Mouse (Mus musculus): ENCODE measurements around the gene Tex37.

Gene Tex37

DNA sequence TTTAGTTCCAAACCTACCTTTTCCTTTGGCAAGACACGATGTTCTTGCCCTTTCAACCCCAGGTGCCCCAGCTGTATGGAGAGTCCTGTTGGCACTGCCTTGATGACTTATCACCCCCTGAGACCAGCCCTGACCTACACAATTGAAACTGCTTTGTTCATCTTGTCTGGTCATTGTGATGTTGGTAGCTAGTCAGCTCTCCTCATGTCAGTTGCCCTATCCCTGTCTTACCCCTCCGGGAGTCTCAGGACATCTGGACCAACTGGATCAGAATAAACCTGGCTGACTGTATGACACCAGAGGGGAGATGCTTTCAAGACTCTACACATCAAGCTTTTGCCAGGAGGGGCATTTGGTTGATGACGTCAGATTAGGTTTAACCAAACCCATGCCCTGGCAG lies at the start of gene Tex37:
Gene Tex37, minus strand, starts transcription at position 101 of the 400 bp plus-strand sequence.
- DNase-seq = no peak

GRCm38 (mm10) chr6:70968291-70968690 lies 49.6 kb upstream of the Tex37 start:
- no peak for DNase-seq

DNA sequence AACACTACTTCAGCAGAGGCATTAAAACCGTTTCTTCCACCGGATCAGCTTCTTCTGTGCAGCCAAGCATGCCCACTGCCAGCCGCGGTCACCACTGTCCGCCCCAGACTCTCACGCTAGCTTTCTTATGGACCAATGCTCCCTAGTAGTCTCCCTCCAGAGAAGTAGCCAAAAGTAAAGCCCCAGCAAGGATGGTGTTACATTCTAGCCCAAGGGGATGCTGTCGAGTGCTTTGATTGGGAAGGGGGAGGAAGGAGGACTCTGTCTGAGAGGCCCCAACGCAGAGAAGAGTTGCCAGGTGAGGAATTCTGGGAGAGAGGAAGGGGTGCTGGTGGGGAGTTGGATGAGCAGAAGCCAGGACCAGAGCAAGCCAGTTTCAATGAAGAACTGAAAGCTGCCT lies 48.7 kb upstream of the Tex37 start:
- no peak for DNase-seq

DNA sequence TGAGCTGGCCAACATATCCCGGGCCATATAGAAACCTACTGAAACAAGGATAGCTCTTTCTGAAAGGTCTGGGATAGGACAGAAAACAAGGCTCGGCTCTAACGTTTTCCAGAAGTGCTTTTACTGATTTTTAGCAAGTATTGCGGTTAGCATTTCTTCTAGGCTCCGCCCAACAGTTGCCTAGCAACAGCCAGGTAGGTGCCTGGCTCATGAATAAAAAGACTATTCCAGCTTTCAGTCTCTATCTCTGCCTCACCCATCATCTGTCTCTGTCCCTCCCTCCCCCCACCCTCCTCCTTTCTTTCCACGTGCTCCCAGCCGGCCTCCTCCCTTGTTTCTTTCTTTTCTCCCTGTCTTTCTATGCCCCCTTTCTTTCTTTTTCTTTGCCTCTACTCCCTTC lies 47.0 kb upstream of the Tex37 start:
- DNase-seq = no peak

DNA sequence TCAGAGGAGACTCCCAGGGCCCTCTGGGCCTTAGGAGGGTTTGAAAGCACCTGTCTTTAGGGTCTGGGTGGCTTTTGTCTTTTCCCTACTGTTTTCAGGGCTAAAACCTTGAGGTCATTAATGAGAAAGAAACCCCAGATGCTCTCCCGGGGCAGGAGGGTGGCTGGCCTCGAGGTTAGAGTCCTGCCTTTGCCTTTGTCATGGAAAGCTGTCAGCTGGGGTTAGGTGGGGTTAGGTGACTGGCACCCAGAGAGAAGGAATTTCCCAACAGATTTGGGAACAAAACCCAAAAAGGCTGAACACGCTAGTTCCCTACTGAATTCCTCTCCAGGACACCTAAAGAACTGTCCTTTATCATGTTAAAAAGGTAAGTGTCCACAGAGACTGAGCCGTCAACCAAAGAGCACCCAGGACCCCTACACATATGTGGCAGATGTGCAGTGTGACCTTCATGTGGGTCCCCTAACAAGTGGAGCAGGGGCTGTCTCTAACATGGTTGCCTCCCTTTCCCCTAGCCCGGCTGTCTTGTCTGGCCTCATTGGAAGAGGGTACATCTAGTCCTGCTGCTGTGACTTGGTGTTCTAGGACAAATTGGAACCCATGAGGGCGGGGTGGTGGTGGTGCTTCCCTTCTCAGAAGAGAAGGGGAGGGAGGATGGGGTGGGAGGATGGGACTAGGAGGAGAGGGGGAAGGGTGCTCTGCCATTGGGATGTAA lies 45.5 kb upstream of the Tex37 start:
- no peak for DNase-seq

GRCm38 (mm10) chr6:70957341-70957940 lies 38.7 kb upstream of the Tex37 start:
- DNase-seq = no peak

DNA sequence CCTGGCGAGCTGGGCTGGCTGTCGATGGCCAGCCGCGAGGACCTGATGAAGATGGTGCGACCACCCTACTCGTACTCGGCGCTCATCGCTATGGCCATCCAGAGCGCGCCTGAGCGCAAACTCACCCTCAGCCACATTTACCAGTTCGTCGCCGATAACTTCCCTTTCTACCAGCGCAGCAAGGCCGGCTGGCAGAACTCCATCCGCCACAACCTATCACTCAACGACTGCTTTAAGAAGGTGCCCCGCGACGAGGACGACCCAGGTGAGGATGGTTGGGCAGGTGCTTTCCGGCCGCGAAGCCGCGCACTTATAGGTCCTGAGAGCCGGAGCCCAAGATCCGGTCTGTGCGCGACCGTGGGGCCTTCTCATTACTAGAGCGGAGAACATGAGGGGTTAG lies 38.2 kb upstream of the Tex37 start:
- DNase-seq = peak; percentile 17 to 26

- DNase-seq = peak; percentile 27 to 42
These were observed 37.7 kb upstream of the Tex37 start, which contains the start of gene Foxi3 for GRCm38 (mm10) chr6:70956285-70956912. Gene Foxi3, plus strand, starts transcription at chr6:70956531.

DNA sequence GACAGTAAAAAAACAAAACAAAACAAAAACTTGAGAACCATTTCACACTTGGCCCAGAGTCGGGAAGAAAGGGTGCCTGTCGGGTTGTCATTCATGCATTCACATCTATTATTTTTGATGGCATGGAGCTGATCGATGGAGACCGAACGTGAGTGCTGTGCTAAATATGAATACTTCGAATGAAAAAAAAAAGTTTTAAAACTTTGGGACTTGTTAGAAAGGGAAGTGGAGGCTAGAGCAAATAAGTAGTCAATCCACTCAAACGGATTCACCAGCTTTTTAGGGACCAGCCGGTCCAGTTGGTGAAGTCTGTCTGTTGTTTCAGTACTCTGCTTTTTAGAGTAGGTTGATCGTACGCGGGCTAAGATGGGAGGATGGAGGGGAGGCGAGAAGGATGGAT lies 37.1 kb upstream of the Tex37 start:
- DNase-seq = peak in 1 of 2 experiments; percentile 10

DNA sequence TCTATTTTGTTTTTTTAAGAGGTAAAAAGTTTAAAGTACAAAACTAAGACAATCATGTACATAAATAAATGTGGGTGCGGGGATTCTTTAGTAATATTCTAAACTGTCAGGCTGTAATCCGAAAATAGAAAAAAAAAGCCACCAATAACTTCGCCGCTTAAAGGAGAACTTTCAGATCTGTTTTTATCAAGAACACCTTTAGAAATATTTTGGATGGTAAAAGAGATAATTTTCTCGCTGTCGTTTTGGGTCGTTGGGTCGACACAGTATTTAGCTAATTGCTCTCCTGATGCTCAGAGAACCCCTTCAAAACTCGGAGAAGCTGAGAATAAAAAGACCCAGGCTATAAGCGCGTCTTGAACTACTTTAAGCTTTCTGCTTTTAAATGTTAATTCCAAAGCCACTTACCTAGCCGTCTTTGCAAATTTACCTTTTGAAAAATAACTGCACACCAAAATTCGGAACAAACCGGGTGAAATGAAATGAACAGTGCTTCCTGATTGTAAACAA lies 36.6 kb upstream of the Tex37 start:
- no peak for DNase-seq

DNA sequence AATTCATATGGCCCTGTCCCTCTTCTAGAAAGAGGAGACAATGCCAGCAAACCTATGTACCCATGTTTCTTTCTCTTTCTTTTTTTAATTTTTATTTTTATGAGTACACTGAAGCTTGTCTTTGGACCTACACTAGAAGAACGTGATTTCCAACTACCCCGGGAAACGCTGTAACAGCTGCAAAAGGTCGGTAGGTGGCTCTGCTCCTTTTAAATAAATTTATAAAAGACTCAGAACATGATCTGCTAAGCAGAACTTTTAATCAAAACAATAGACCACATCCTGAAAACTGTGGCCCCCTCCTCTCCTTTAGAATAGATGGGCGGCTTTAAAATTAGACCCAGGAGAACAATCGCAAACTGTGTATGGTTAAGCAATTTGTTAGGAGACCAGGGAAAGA lies 35.3 kb upstream of the Tex37 start:
- peak in 1 of 2 experiments; percentile 19 for DNase-seq

DNA sequence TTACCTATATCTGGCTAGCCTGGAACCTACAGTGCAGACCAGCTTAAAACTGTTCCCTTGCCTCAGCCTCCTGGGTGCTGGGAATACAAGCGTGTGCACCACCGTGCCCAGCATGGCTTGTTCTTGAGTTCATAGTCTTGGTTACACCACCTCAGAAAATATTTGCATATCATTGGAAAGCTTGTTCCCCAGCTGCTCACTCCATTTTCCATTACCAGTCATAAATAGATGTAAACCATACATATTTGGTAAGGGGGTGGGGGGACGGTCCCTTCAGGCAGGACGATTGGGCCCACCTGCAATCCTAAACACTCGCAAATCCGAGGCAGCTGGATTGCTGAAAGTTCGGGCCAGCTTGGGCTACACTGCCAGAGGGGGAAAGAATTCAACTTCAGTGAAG lies 34.5 kb upstream of the Tex37 start:
- no peak for DNase-seq

DNA sequence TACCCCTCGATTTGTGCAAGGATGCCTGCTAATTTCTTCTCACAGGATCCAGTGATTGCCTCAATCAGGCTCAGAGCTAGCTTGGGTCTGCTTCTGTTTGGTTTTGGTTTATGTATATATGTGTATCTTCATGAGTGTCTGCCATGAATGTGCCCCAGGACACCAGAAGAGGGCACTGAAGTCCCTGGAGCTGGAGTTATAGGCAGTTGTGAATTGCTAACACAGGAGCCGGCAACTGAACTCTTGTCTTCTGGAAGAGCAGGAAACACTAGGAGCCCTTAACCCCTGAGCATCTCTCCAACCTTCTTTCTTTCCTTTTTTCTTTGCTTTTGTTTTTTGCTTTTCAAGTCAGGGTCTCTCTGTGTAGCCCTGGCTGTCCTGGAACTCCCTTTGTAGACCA lies 13.1 kb upstream of the Tex37 start:
- no peak for DNase-seq

GRCm38 (mm10) chr6:70921274-70922074 lies 2.7 kb upstream of the Tex37 start:
- DNase-seq = peak; percentile 65 to 75

DNA sequence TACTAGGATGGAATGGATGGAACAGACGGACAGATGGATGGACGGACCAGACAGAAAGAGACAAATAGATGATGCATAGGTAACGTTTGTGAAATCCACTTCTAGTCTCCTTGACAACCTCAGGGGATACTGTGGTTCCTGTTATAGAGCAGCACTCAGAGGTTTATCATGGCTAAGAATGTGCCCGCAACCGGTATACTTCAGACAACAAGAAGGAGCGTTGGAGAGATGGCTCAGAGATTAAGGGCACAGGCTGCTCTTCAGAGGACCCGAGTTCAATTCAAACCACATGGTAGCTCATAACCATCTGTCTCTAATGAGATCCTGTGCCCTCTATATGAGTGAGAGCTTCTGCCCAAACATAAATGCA lies 6.3 kb downstream of the Tex37 start:
- DNase-seq = no peak

- DNase-seq = peak; percentile 78 to 87
These were observed 6.9 kb downstream of the Tex37 start for GRCm38 (mm10) chr6:70911668-70912395.

DNA sequence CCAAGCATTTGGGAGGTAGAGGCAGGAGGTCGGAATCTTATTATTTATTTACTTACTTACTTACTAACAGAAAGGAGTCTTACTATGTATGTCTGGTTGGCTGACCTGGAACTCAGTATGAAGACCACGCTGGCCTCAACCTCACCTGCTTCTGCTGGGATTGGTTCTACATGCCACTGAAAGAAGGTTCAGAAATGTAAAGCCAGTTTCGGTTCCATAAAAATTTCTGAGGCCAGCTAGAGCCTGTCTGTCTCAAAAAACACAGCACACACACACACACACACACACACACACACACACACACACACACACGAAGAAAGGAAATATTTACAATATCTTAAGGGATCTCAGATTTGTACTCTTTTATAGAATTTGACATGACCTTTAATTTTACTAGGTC lies 8.4 kb downstream of the Tex37 start:
- DNase-seq = no peak

DNA sequence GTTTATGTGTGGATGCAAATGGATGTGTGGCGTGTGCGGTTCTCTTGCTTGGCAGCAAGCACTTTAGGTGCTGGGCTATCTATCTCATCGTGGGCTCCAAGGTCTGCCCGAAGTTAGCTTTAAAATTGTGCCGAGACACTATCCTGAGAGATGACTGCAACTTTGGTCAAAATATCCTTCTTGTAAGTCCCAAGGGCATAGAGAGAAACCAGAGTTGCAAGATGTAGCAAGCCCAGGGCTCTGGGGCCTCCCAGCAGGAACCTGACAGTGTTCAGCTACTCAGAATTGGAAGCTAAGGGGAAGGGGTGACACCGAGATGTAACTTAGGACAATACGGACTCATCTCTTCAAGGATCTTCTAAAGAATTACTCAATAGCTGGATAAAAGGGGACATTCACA lies 9.2 kb downstream of the Tex37 start:
- DNase-seq = no peak

GRCm38 (mm10) chr6:70903689-70904088 lies 15.0 kb downstream of the Tex37 start:
- DNase-seq = no peak

DNA sequence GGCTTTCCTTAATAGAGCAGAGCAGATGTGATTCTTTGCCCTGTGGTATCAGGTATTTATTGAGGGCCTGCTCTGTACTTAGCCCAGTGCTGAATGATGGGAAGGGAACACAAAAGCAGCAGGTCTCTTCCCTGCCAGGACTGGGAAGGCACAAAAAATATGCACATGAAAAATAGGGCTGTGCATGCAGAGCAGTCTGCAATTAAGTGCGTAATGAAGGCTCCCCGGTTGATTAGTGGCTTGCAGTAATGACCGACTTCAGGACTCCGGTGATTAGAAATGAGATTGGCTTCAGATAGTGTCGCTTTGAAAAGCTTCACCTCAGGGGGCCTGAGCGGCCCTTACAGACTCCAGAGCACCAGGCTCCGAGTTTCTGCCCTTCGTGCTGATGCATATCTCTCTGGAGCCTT lies 19.1 kb downstream of the Tex37 start:
- no peak for DNase-seq

DNA sequence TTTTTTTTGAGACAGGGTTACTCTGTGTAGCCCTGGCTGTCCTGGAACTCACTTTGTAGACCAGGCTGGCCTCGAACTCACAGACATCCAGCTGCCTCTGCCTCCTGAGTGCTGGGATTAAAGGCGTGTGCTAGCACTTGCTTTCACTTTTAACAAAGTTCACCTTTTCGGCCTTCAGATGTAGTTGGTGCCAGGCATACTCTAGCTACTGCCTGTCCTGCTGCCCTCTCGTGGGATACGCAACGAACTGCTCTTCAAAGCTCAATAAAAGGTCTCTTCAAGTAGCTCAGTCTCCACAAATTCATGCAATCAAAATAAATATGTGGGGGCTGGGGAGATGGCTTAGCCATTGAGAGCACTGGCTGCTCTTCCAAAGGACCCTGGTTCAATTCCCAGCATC lies 20.6 kb downstream of the Tex37 start:
- no peak for DNase-seq

DNA sequence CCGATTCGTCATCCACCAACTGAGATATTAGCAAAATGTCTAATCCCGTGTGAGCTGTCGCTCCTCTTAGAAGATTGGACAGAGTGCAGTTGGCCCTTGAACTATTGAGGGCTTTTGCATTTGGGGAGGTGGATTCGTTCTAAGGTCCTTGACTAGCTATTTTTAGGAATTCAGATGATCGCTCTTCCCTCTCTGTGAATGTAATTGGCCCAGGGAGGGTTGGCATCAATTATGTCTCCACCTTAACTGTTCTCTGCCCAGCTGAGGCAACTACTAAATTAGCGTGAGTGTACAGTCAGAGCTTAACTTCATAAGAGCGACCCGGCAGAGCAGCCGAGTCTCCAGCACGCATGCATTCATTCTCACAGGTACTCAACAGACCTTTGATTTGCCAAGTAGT lies 30.7 kb downstream of the Tex37 start:
- no peak for DNase-seq
